ENCODE assay signal across 16 mouse cellular contexts in the genomic region with DNA sequence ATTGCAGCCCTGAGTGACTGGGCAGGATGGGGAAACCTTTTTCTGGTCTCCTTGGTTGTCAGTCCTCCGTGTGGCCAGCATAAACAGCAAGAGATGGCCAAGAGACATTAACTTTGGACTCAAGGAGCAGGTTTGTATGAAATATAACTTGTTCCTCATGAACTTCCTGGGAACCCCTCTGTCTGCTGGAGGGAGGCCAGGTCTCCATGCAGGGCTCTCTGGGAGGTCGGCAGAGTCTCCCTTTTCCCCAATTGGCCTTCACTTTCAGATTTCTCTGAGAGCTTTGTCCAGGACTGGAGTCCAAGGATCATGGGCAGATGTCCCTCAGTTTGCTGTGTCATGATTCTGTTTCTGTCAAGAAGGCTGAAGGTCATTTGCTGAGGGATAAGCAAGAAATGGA. TPM values are rescaled to one million over a fixed set of nuclear protein-coding genes. Genes with fewer than 3 reads are reported as not detected.
DNase-seq lines count a peak whose midpoint lies in the region; ATAC-seq and TF ChIP-seq lines count a peak whose summit lies in the region.
"Had no signal": no experiment of that assay in that cellular context is flagged by ENCODE, and none has a peak within 500 bp of the region (broad histone marks: within the 10 kb centered on the region; RNA-seq: fewer than 3 reads in every experiment).

No protein-coding gene starts in this region.

- H3K79me2 ChIP-seq in liver, adult 2 months (ENCODE audit: control insufficient read depth, insufficient read depth, low read length): no peaks in the 10 kb centered on the region

- H3K4me3 ChIP-seq in liver, adult 2 months (ENCODE audit: insufficient read depth, low read depth, low read length): no peak overlapping the region
- no peak overlapping the region for H3K4me3 ChIP-seq in liver, embryonic 11.5 days (ENCODE audit: low read depth, low read length)
- no peak overlapping the region for H3K4me3 ChIP-seq in forebrain, embryonic 12.5 days (replicated peaks)
- H3K4me3 ChIP-seq: lung, embryonic 15.5 days had no signal

- no peak for TF ChIP-seq POLR2A in liver, adult 2 months (IDR thresholded peaks at IDR 0.05; ENCODE audit: extremely low read depth, insufficient read depth, low read length)

- ATAC-seq in liver, embryonic 11.5 days (replicated peaks; ENCODE audit: low FRiP score): no peak
- ATAC-seq in forebrain, embryonic 12.5 days (ENCODE audit: low FRiP score): no peak

- peak; percentile 43 for DNase-seq in gastrocnemius, adult 18-20 months (ENCODE audit: low spot score)
- no peak for DNase-seq in gastrocnemius, postnatal 10 days
- peak; percentile 43 for DNase-seq in liver, adult 2 months (ENCODE audit: extremely low read depth, low read depth, low spot score)
- no peak for DNase-seq in liver, embryonic 11.5 days (ENCODE audit: low spot score)
- peak; percentile 86 for DNase-seq in kidney, postnatal 10 days
- DNase-seq in layer of hippocampus, adult 9-11 months: no peak
- no peak for DNase-seq in left cerebral cortex, postnatal 4 days
- DNase-seq: B cell, adult 2 months; cerebellum, adult 11 months; right cerebral cortex, postnatal 25 days had no signal

- intact Hi-C loops in left cerebral cortex, postnatal 4 days (cut with DNase I): loop anchor here (5.0 kb wide), 1 partner anchor 147 kb away; no protein-coding TSS in a partner anchor

- no peaks in the 10 kb centered on the region for H3K9me3 ChIP-seq in liver, embryonic 11.5 days (ENCODE audit: control insufficient read depth, low read length)
- no peaks in the 10 kb centered on the region for H3K9me3 ChIP-seq in forebrain, embryonic 12.5 days
- H3K9me3 ChIP-seq: lung, embryonic 15.5 days had no signal

- no peaks in the 10 kb centered on the region for H3K36me3 ChIP-seq in liver, adult 2 months (ENCODE audit: control insufficient read depth, insufficient read depth, low read length)
- peaks cover 2% of the 10 kb centered on the region; the same call in 1 of the 2 replicates for H3K36me3 ChIP-seq in liver, embryonic 11.5 days (ENCODE audit: control insufficient read depth, insufficient read depth, low read length)
- peaks cover 37% of the 10 kb centered on the region for H3K36me3 ChIP-seq in forebrain, embryonic 12.5 days (replicated peaks)
- H3K36me3 ChIP-seq: lung, embryonic 15.5 days had no signal

- no peaks in the 10 kb centered on the region for H3K4me1 ChIP-seq in liver, adult 2 months (ENCODE audit: control insufficient read depth, insufficient read depth, low read length)
- H3K4me1 ChIP-seq in liver, embryonic 11.5 days (replicated peaks; ENCODE audit: control insufficient read depth, insufficient read depth, low read length): no peaks in the 10 kb centered on the region
- peaks cover 72% of the 10 kb centered on the region for H3K4me1 ChIP-seq in forebrain, embryonic 12.5 days

- H3K27me3 ChIP-seq in liver, adult 2 months (ENCODE audit: control insufficient read depth, insufficient read depth, low read length): no peaks in the 10 kb centered on the region
- peaks cover 8% of the 10 kb centered on the region for H3K27me3 ChIP-seq in liver, embryonic 11.5 days (replicated peaks; ENCODE audit: control insufficient read depth, insufficient read depth, low read length)
- no peaks in the 10 kb centered on the region for H3K27me3 ChIP-seq in forebrain, embryonic 12.5 days

- no peak overlapping the region for H3K9ac ChIP-seq in liver, adult 2 months (ENCODE audit: low read depth, low read length)
- H3K9ac ChIP-seq in liver, embryonic 11.5 days (ENCODE audit: low read depth, low read length): no peak overlapping the region
- no peak overlapping the region for H3K9ac ChIP-seq in forebrain, embryonic 12.5 days
- H3K9ac ChIP-seq: lung, embryonic 15.5 days had no signal

- no peak overlapping the region for H3K27ac ChIP-seq in liver, adult 2 months (replicated peaks; ENCODE audit: insufficient read depth, low read depth, low read length)
- no peak overlapping the region for H3K27ac ChIP-seq in liver, embryonic 11.5 days (ENCODE audit: low read depth, low read length)
- peak overlapping the region; percentile 46; the same call in 1 of the 2 replicates for H3K27ac ChIP-seq in forebrain, embryonic 12.5 days
- H3K27ac ChIP-seq: lung, embryonic 15.5 days had no signal

- WGBS in liver, adult 2 months: 39% methylated on average over 2 of the region's 2 CpGs
- 63% methylated on average over 2 of the region's 2 CpGs for WGBS in liver, embryonic 11.5 days
- WGBS in forebrain, embryonic 12.5 days: 80% methylated on average over 2 of the region's 2 CpGs

- H3K4me2 ChIP-seq in liver, embryonic 11.5 days: no peak overlapping the region
- peak overlapping the region; percentile 24; the same call in 1 of the 2 replicates for H3K4me2 ChIP-seq in forebrain, embryonic 12.5 days
- H3K4me2 ChIP-seq: lung, embryonic 15.5 days had no signal

- no peak for TF ChIP-seq CTCF in liver, adult 2 months (IDR thresholded peaks at IDR 0.05; ENCODE audit: low read depth, low read length)

RNA-seq across cellular contexts. Expression of gene Ackr3, which starts 6.0 kb away (rescaled TPM):
- 10 to 100 TPM in 1 of 2 experiments, 1 to 10 TPM in 1; 9.0 to 12.1 TPM for total RNA-seq in gastrocnemius, adult 18-20 months (2021)
- total RNA-seq in gastrocnemius, postnatal 10 days (2021): 10 to 100 TPM; 16.6 to 16.7 TPM
- total RNA-seq in liver, adult 2 months (2014; rRNA removed): 0.46 and 0.74 TPM in 2 replicates
- polyA plus RNA-seq in liver, adult 2 months (2012; rRNA removed): 1.5 and 2.4 TPM in 2 replicates
- polyA plus RNA-seq in liver, embryonic 11.5 days (2014; fragmentation: Nextera tagmentation; extraction: Ambion mirVana): 22.3 and 22.8 TPM in 2 replicates
- polyA plus RNA-seq in forebrain, embryonic 12.5 days (2016; fragmentation: Nextera tagmentation; extraction: Ambion mirVana): 25.5 and 28.7 TPM in 2 replicates
- total RNA-seq in left cerebral cortex, postnatal 4 days (2021): 1 to 10 TPM; 7.3 to 9.0 TPM
- total RNA-seq: granulocyte monocyte progenitor cell, adult 5-6 weeks; MEL had no signal

RNA-seq across cellular contexts. Expression of gene Iqca, which starts 56.5 kb away (rescaled TPM):
- total RNA-seq in gastrocnemius, adult 18-20 months (2021): not detected
- not detected for total RNA-seq in gastrocnemius, postnatal 10 days (2021)
- total RNA-seq in liver, adult 2 months (2014; rRNA removed): not detected in 2 replicates
- not detected in 2 replicates for polyA plus RNA-seq in liver, adult 2 months (2012; rRNA removed)
- not detected in 2 replicates for polyA plus RNA-seq in liver, embryonic 11.5 days (2014; fragmentation: Nextera tagmentation; extraction: Ambion mirVana)
- polyA plus RNA-seq in forebrain, embryonic 12.5 days (2016; fragmentation: Nextera tagmentation; extraction: Ambion mirVana): 0.56 TPM in 1 of 2 replicates, not detected in the other
- under 1 TPM; 0.79 to 0.88 TPM for total RNA-seq in left cerebral cortex, postnatal 4 days (2021)
- total RNA-seq: granulocyte monocyte progenitor cell, adult 5-6 weeks; MEL had no signal
- polyA plus RNA-seq: large intestine, adult 2 months; stomach, embryonic 16.5 days had no signal

Comparison
In these comparisons a context has a peak if more than half of its experiments do, and no peak if none do; other contexts are left out.
1. DNase-seq: peak in gastrocnemius, adult 18-20 months (single experiment), liver, adult 2 months (single experiment) and kidney, postnatal 10 days (single experiment); none in gastrocnemius, postnatal 10 days (single experiment), liver, embryonic 11.5 days (single experiment), layer of hippocampus, adult 9-11 months (single experiment) and left cerebral cortex, postnatal 4 days (single experiment).